Mouse (Mus musculus) cortical plate, adult 2 months (tissue): Measurements from ENCODE around the gene Tshz2.

Experiments
- CTCF ChIP-seq: fragments of 200-500 bp; IDR thresholded peaks from 2 replicates; pipeline ENCODE4 v1.5.1; 2011; ENCODE audit warnings: mild to moderate bottlenecking, control low read depth, low read length; ENCODE audit not compliant: insufficient read depth; ENCODE audit errors: extremely low read depth
- POLR2A ChIP-seq: fragments of 200-500 bp; IDR thresholded peaks from 2 replicates; pipeline ENCODE4 v1.6.1; 2011; ENCODE audit warnings: mild to moderate bottlenecking, low read length, control low read depth; ENCODE audit not compliant: insufficient read depth; ENCODE audit errors: extremely low read depth

DNA sequence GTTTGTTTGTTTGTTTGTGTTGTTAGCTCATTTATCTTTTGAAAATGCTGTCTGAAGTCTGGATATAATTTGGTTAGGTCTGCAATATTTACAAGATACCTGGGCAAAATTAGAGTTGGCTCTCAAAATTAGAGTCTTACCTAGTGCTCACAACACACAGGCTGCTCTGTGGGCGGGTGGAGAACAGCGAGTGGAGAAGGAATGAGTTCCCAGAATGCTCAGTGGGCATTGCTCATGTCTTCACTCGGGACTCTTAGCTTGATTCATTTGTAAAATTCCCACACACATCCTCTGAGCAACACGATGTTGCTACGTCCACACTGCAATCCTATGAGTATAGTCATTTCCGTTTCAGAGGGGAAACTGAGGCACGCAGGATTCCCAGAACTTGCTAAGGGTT is 180.1 kb downstream of the Tshz2 start:
- TF ChIP-seq CTCF (no peak), POLR2A (no peak)
